ENCODE assay signal across 8 mouse cellular contexts in the genomic region with DNA sequence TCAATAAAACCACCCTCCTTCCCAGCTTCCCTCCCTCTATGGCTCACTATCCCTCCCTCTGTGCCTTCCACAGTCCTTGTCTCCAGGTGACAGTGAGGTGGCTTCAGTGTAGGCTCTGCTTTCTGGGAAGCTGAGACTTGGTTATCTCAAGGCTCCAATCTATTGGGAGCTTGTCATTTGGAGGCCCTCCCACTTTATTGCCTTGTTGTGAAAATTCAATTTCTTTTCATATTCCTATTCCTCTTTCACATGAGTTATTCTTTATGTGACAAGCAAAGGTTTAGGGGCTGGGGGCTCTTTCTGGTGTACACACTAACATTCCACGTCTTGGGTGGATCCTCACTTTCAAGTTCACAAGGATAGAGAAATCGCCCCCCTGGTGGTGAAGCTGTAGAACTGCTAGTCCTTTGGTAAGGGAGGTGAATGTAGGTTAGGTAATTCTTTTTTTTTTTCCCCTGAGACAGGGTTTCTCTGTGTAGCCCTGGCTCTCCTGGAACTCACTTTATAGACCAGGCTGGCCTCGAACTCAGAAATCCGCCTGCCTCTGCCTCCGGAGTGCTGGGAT. TPM values are rescaled to one million over a fixed set of nuclear protein-coding genes. Genes with fewer than 3 reads are reported as not detected.
DNase-seq lines count a peak whose midpoint lies in the region; TF ChIP-seq lines count a peak whose summit lies in the region.

No protein-coding gene starts in this region.

- TF ChIP-seq POLR2A in thymus, adult 2 months (IDR thresholded peaks at IDR 0.05; ENCODE audit: control insufficient read depth, extremely low read depth, insufficient read depth, low read length, poor library complexity): no peak
- TF ChIP-seq POLR2A in embryonic fibroblast, embryonic 13.5 days (IDR thresholded peaks at IDR 0.05; ENCODE audit: low read depth, low read length): no peak
- no peak for TF ChIP-seq POLR2A in lung, adult 2 months (IDR thresholded peaks at IDR 0.05; ENCODE audit: borderline replicate concordance, extremely low read depth, low read depth, low read length)

- H3K27me3 ChIP-seq in thymus, adult 2 months (ENCODE audit: control insufficient read depth, insufficient read depth, low read length): no peaks in the 10 kb centered on the region

- peak overlapping the region; percentile 94; the same call in 1 of the 2 replicates for H3K27ac ChIP-seq in thymus, adult 2 months (ENCODE audit: control insufficient read depth, insufficient read depth, low read length)
- 0 out of 2 replicates have a peak overlapping the region, but pooled peaks have one; percentile 72 for H3K27ac ChIP-seq in embryonic fibroblast, embryonic 13.5 days (ENCODE audit: insufficient read depth, low read length)

- H3K4me1 ChIP-seq in thymus, adult 2 months (replicated peaks; ENCODE audit: control insufficient read depth, insufficient read depth, low read length): peaks cover 19% of the 10 kb centered on the region
- H3K4me1 ChIP-seq in embryonic fibroblast, embryonic 13.5 days (ENCODE audit: control insufficient read depth, insufficient read depth, low read length): peaks cover 9% of the 10 kb centered on the region
- H3K4me1 ChIP-seq in lung, adult 2 months (ENCODE audit: control insufficient read depth, insufficient read depth, low read length): peaks cover 12% of the 10 kb centered on the region

- no peak overlapping the region for H3K4me3 ChIP-seq in thymus, adult 2 months (ENCODE audit: control insufficient read depth, insufficient read depth, low read length)
- no peak overlapping the region for H3K4me3 ChIP-seq in embryonic fibroblast, embryonic 13.5 days (ENCODE audit: insufficient read depth, low read length)
- H3K4me3 ChIP-seq in lung, adult 2 months (replicated peaks; ENCODE audit: extremely low read depth, low read depth, low read length): no peak overlapping the region

- peak; percentile 27 for DNase-seq in cerebellum, adult 9-10 months
- no peak for DNase-seq in cerebellum, adult 11-12 months
- DNase-seq in thymus, adult 2 months: peak; percentile 51
- no peak for DNase-seq in thymus, adult 18-20 months
- peak; percentile 45 for DNase-seq in lung, adult 2 months
- DNase-seq in thymus, postnatal 0 days (ENCODE audit: low spot score): peak; percentile 66
- no peak for DNase-seq in urinary bladder, postnatal 10 days (ENCODE audit: low spot score)

- 46% methylated on average over 5 of the region's 5 CpGs for WGBS in thymus, adult 2 months
- WGBS in lung, adult 2 months: 49% methylated on average over 5 of the region's 5 CpGs

- no peak for TF ChIP-seq CTCF in thymus, adult 2 months (IDR thresholded peaks at IDR 0.05; ENCODE audit: borderline replicate concordance, control insufficient read depth, extremely low read depth, insufficient read depth, low read length, poor library complexity)
- no peak for TF ChIP-seq CTCF in embryonic fibroblast, embryonic 13.5 days (IDR thresholded peaks at IDR 0.05; ENCODE audit: borderline replicate concordance, insufficient read depth, low read length)
- peak; percentile 36 for TF ChIP-seq CTCF in lung, adult 2 months (IDR thresholded peaks at IDR 0.05; ENCODE audit: insufficient read depth, low read length)

- H3K36me3 ChIP-seq in thymus, adult 2 months (ENCODE audit: control insufficient read depth, insufficient read depth, low read length): no peaks in the 10 kb centered on the region

RNA-seq across cellular contexts. Expression of gene Ncor1, which starts 37.9 kb away (rescaled TPM):
- polyA plus RNA-seq in thymus, adult 2 months (2012; rRNA removed): 214 and 251 TPM in 2 replicates
- polyA plus RNA-seq in embryonic fibroblast, embryonic 13.5 days (2011; ENCODE audit: insufficient read length, low read depth, missing spikeins): 179 and 225 TPM in 2 replicates
- polyA plus RNA-seq in lung, adult 2 months (2012; rRNA removed): 80.7 and 92.5 TPM in 2 replicates
- polyA plus RNA-seq in thymus, postnatal 0 days (2015; fragmentation: Nextera tagmentation; extraction: Ambion mirVana): 181 and 220 TPM in 2 replicates

RNA-seq across cellular contexts. Expression of gene Pigl, which starts 38.0 kb away (rescaled TPM):
- 8.4 and 10.5 TPM in 2 replicates for polyA plus RNA-seq in thymus, adult 2 months (2012; rRNA removed)
- 4.5 and 6.7 TPM in 2 replicates for polyA plus RNA-seq in embryonic fibroblast, embryonic 13.5 days (2011; ENCODE audit: insufficient read length, low read depth, missing spikeins)
- polyA plus RNA-seq in lung, adult 2 months (2012; rRNA removed): 4.5 and 5.3 TPM in 2 replicates
- 6.8 and 7.6 TPM in 2 replicates for polyA plus RNA-seq in thymus, postnatal 0 days (2015; fragmentation: Nextera tagmentation; extraction: Ambion mirVana)

RNA-seq across cellular contexts. Expression of gene Cenpv, which starts 42.8 kb away (rescaled TPM):
- polyA plus RNA-seq in thymus, adult 2 months (2012; rRNA removed): 12.9 and 13.7 TPM in 2 replicates
- 6.3 and 7.3 TPM in 2 replicates for polyA plus RNA-seq in embryonic fibroblast, embryonic 13.5 days (2011; ENCODE audit: insufficient read length, low read depth, missing spikeins)
- 14.4 and 14.8 TPM in 2 replicates for polyA plus RNA-seq in lung, adult 2 months (2012; rRNA removed)
- 20.8 and 21.2 TPM in 2 replicates for polyA plus RNA-seq in thymus, postnatal 0 days (2015; fragmentation: Nextera tagmentation; extraction: Ambion mirVana)

RNA-seq across cellular contexts. Expression of gene Ubb, which starts 54.7 kb away (rescaled TPM):
- 2,301 and 2,384 TPM in 2 replicates for polyA plus RNA-seq in thymus, adult 2 months (2012; rRNA removed)
- 493 and 593 TPM in 2 replicates for polyA plus RNA-seq in embryonic fibroblast, embryonic 13.5 days (2011; ENCODE audit: insufficient read length, low read depth, missing spikeins)
- 1,478 and 1,739 TPM in 2 replicates for polyA plus RNA-seq in lung, adult 2 months (2012; rRNA removed)
- polyA plus RNA-seq in thymus, postnatal 0 days (2015; fragmentation: Nextera tagmentation; extraction: Ambion mirVana): 3,204 and 3,318 TPM in 2 replicates

Comparison
In these comparisons a context has a peak if more than half of its experiments do, and no peak if none do; other contexts are left out.
1. DNase-seq: peak in cerebellum, adult 9-10 months (single experiment), thymus, adult 2 months (single experiment), lung, adult 2 months (single experiment) and thymus, postnatal 0 days (single experiment); none in cerebellum, adult 11-12 months (single experiment), thymus, adult 18-20 months (0 of 2) and urinary bladder, postnatal 10 days (single experiment).